Mouse (Mus musculus) stomach, embryonic 16.5 days (tissue): ENCODE results near the gene Cmtm7. TPM values are rescaled to one million over a fixed set of nuclear protein-coding genes. Genes with fewer than 3 reads are reported as not detected.

Experiments used
- ATAC-seq: fragments of 200-750 bp; cut with Nextera tagmentation; 2 replicates; pipeline ENCODE4 v1.8.0; 2017; ENCODE audit warnings: moderate number of reproducible peaks, moderate TSS enrichment; ENCODE audit not compliant: insufficient read depth, low FRiP score
- H3K27ac ChIP-seq: fragments of 300-500 bp; sonication (generic); 2 replicates; pipeline ENCODE4 v1.5.1; 2014; ENCODE audit warnings: low read length
- H3K27me3 ChIP-seq: fragments of 300-500 bp; sonication (generic); 2 replicates; pipeline ENCODE4 v1.6.1; 2014; ENCODE audit warnings: low read length, control low read depth, mixed read lengths; ENCODE audit not compliant: control insufficient read depth, insufficient read depth
- H3K36me3 ChIP-seq: fragments of 300-500 bp; sonication (generic); 2 replicates; pipeline ENCODE4 v1.6.1; 2014; ENCODE audit warnings: low read length; ENCODE audit not compliant: control insufficient read depth, insufficient read depth
- H3K4me1 ChIP-seq: fragments of 300-500 bp; sonication (generic); 2 replicates; pipeline ENCODE4 v1.6.1; 2014; ENCODE audit warnings: low read length, control low read depth, mixed read lengths; ENCODE audit not compliant: control insufficient read depth, insufficient read depth
- H3K4me2 ChIP-seq: fragments of 300-500 bp; sonication (generic); 2 replicates; pipeline ENCODE4 v1.6.1; 2014; ENCODE audit warnings: low read depth, low read length, mixed read lengths
- H3K4me3 ChIP-seq: fragments of 300-500 bp; sonication (generic); replicated peaks from 2 replicates; pipeline ENCODE4 v1.5.1; 2014; ENCODE audit warnings: mild to moderate bottlenecking, low read length
- H3K9ac ChIP-seq: fragments of 300-500 bp; sonication (generic); 2 replicates; pipeline ENCODE4 v1.6.1; 2014; ENCODE audit warnings: low read length
- H3K9me3 ChIP-seq: fragments of 300-500 bp; sonication (generic); replicated peaks from 2 replicates; pipeline ENCODE4 v1.6.1; 2016; ENCODE audit warnings: low read length, control low read depth; ENCODE audit not compliant: control insufficient read depth
- WGBS: fragments of 180-500 bp; shearing (Covaris S2); extraction: QIAGEN DNeasy Blood & Tissue Kit; methylation state at CpG from one replicate; pipeline ENCODE4 v1.1.7; 2014; 5-methylcytosine and 5-hydroxymethylcytosine counted together
- polyA plus RNA-seq: library from polyadenylated mRNA; unstranded; fragments of >200 nt; fragmentation: Nextera tagmentation; extraction: Ambion mirVana; gene quantifications from 2 replicates; pipeline ENCODE4 v1.2.1, GENCODE M21; 2015

Gene Cmtm7
- polyA plus RNA-seq, 1 experiment from 2014 or later: 87.2 TPM

DNA sequence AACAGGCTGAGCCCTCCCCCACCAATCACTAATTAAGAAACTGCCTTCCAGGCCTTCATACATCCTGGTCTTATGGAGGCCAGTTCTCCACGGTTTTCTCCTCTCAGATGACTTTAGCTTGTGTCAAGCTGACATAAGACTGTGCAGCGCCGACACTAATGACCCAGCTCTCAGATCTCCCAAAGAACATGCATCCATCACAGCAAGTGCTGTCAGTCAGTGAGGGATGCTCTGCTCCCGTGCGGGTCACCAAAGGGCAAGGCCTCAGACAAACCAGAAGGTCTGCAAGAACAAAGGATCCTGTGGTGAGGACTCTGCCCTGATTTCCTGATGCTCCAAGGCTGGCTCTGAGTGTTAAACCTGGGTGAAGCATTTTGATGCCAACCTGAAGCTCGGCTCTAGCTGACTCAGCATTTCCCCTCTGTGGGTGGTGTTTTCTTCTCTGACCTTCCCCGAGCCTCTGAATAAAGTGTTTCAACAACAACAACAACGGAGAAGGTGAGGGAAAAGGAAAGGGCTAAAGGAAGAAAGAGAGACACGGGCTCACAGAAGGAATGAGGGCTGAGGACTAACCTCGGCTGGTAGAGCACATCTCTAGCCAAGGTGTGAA is 17.9 kb upstream of the Cmtm7 start:
- Histone ChIP-seq H3K4me1 (peaks cover 4% of the 10 kb centered on the region), H3K9ac (no peak overlapping the region), H3K27ac (no peak overlapping the region), H3K27me3 (no peaks in the 10 kb centered on the region), H3K36me3 (no peaks in the 10 kb centered on the region), H3K4me3 (no peak overlapping the region), H3K9me3 (no peaks in the 10 kb centered on the region), H3K4me2 (no peak overlapping the region)
- ATAC-seq: no peak; the same call in 1 of the 2 replicates
- 46% methylated on average over 10 of the region's 10 CpGs for WGBS

DNA sequence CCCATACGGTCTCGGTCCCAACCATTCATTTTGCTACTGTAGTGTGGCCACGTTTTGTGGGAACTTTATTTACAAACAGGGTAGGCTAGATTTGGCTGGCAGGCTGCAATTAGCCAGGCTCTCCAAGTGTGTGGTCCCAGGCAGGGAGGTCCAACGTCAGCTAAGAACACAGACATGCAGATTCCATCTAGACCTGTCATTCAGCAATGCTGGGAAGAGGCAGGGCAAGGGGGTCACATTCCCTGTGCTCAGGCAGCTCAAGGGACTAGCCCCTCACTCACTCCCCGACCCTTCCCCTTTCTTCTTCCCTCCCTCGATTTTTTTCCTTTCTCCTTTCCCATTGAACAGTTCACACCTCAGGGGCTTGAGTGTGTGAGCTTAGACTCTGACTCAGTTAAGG is 17.2 kb upstream of the Cmtm7 start:
- 38% methylated on average over 6 of the region's 6 CpGs for WGBS
- no peaks in the 10 kb centered on the region for H3K36me3 ChIP-seq
- H3K9ac ChIP-seq: no peak overlapping the region; the same call in 1 of the 2 replicates
- H3K4me2 ChIP-seq: no peak overlapping the region
- no peaks in the 10 kb centered on the region for H3K9me3 ChIP-seq
- peaks cover 2% of the 10 kb centered on the region; the same call in 1 of the 2 replicates for H3K4me1 ChIP-seq
- ATAC-seq: no peak
- no peaks in the 10 kb centered on the region for H3K27me3 ChIP-seq
- H3K4me3 ChIP-seq: no peak overlapping the region
- H3K27ac ChIP-seq: no peak overlapping the region

DNA sequence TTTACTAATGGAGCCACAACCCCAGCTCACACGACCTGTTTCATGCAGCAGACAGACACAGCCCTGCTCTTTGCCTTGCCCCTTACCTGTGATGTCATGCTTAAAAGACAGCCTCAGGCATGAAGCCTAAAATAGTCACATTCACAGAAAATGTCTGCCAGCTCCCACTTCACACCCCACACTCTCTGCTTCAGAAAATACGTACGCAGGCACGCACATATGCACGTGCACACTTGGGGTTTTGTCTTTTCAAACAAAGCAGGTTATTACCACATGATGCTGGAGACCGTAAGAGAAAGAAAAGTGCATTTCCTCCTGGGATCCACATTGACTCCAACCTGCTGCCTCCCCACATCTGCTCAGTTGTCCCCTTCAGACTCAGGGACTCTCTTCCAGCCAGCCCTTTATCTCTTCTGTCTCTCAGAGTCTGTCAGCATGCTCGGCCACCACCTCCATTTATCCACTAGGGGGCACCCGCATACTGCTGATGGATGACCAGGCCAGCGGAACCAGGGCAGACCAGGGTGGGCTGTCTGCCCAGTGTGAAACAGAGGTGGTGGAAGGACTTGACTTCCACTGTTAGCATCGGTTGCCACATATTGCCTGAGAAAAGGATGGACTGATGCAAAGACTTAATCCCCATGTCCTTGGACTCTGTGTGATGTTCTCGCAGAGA is 15.8 kb upstream of the Cmtm7 start:
- Histone ChIP-seq H3K4me1 (peaks cover 2% of the 10 kb centered on the region; the same call in 1 of the 2 replicates), H3K4me2 (no peak overlapping the region), H3K9me3 (no peaks in the 10 kb centered on the region), H3K27me3 (no peaks in the 10 kb centered on the region), H3K27ac (no peak overlapping the region), H3K9ac (no peak overlapping the region), H3K36me3 (no peaks in the 10 kb centered on the region), H3K4me3 (no peak overlapping the region)
- ATAC-seq: peak; percentile 73
- 53% methylated on average over 11 of the region's 11 CpGs for WGBS

DNA sequence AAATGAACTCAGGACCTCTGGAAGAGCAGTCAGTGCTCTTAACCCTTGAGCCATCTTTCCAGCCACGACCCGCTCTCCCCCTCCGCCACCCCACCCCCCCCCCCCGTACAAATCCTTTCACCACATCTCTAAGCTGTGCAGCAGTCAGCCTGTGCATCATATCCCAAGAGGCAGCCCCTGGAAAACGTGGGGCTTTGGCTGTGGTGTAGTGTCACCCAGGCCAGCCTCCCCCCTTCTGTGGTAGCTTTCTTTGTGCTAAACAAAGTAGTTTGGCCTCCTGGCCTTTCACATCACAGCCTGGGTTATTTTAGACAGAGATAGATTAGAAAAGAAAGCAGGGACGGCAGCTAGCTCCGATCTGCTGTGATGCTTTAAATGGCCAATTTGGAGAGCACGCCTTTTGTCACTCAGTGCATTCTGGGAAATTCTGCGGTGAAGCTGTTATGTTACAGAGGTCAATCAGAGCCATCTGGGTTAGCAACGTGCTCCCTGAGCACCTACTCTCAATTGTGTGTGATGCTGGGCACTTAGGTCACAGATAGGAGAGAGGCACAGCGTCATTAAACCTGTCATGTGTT is 14.9 kb upstream of the Cmtm7 start:
- Histone ChIP-seq H3K4me3 (no peak overlapping the region), H3K9ac (no peak overlapping the region), H3K27me3 (no peaks in the 10 kb centered on the region), H3K9me3 (no peaks in the 10 kb centered on the region), H3K27ac (no peak overlapping the region), H3K4me2 (no peak overlapping the region), H3K4me1 (peaks cover 2% of the 10 kb centered on the region; the same call in 1 of the 2 replicates), H3K36me3 (no peaks in the 10 kb centered on the region)
- no peak for ATAC-seq
- WGBS: 43% methylated on average over 11 of the region's 11 CpGs

DNA sequence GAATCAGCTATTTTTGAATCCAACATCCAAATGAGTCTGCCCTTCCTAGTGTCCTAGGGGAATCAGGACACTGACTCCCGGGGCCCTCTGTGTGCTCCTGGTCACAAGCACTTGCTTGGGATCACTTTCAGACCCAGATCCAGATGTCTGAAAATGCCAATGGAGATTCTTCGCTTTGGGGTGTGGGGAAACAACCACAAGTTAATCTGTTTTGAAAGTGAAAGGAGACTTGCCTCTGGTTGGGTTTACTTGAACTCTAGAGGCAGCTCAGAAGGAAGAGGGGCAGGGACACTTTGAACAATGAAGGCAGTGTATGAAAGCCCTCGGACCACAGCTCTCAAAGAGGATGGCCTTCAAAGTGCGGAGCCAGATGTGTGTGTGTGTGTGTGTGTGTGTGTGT is 12.8 kb upstream of the Cmtm7 start:
- ATAC-seq: no peak
- no peaks in the 10 kb centered on the region; the same call in 1 of the 2 replicates for H3K4me1 ChIP-seq
- WGBS: 75% methylated on average over 4 of the region's 4 CpGs
- no peaks in the 10 kb centered on the region for H3K36me3 ChIP-seq
- H3K27me3 ChIP-seq: no peaks in the 10 kb centered on the region
- no peaks in the 10 kb centered on the region for H3K9me3 ChIP-seq
- H3K4me3 ChIP-seq: no peak overlapping the region
- no peak overlapping the region for H3K27ac ChIP-seq
- H3K4me2 ChIP-seq: no peak overlapping the region
- H3K9ac ChIP-seq: no peak overlapping the region

DNA sequence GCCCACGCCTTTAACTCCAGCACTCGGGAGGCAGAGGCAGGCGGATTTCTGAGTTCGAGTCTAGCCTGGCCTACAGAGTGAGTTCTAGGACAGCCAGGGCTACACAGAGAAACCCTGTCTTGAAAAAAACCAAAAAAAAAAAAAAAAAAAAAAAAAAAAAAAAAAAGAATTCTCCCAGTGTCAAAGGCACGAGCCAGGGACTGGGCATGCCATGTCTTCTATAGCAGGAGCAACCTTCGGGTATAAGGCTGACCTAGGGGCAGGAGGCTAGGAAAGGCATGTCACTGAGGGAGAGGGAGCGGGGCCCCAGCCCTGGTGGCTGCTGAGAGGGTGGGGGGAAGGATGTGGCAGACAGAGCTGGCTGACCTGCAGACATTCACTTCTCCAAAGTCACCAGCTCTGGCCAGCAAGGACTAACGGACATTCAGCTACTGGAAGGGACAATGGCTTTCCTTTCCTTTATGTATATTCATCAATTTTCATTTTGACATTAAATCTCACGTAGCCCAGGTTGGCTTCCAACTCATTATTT is 12.2 kb upstream of the Cmtm7 start:
- H3K9ac ChIP-seq: no peak overlapping the region
- no peak overlapping the region for H3K4me2 ChIP-seq
- no peak for ATAC-seq
- no peak overlapping the region for H3K4me3 ChIP-seq
- H3K36me3 ChIP-seq: no peaks in the 10 kb centered on the region
- no peaks in the 10 kb centered on the region; the same call in 1 of the 2 replicates for H3K4me1 ChIP-seq
- H3K9me3 ChIP-seq: no peaks in the 10 kb centered on the region
- no peak overlapping the region for H3K27ac ChIP-seq
- no peaks in the 10 kb centered on the region for H3K27me3 ChIP-seq
- 84% methylated on average over 9 of the region's 9 CpGs for WGBS

DNA sequence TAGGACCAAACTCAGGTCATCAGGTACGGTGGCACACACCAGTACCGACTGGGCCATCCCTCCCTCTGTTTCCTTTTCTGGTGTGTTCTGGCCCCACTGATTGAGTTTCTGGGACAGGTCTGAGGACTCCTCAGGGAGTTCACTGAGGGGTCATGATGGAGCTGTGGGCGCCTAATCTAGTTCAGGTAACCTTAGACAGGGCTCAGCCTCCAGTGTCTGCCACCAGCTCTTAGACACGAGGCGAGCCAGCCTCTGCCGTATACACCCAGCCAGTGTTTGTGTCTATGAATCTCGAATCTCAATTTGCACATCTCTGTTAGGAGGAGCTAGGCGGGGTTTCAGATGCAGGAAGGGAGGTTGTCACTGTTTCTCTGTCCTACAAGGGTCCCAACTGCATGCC is 8.3 kb upstream of the Cmtm7 start:
- no peak overlapping the region for H3K4me2 ChIP-seq
- no peak overlapping the region for H3K4me3 ChIP-seq
- no peak overlapping the region for H3K9ac ChIP-seq
- peaks cover 7% of the 10 kb centered on the region; the same call in 1 of the 2 replicates for H3K4me1 ChIP-seq
- no peaks in the 10 kb centered on the region for H3K27me3 ChIP-seq
- H3K9me3 ChIP-seq: no peaks in the 10 kb centered on the region; the same call in 1 of the 2 replicates
- no peak for ATAC-seq
- no peaks in the 10 kb centered on the region for H3K36me3 ChIP-seq
- 74% methylated on average over 8 of the region's 8 CpGs for WGBS
- no peak overlapping the region for H3K27ac ChIP-seq

DNA sequence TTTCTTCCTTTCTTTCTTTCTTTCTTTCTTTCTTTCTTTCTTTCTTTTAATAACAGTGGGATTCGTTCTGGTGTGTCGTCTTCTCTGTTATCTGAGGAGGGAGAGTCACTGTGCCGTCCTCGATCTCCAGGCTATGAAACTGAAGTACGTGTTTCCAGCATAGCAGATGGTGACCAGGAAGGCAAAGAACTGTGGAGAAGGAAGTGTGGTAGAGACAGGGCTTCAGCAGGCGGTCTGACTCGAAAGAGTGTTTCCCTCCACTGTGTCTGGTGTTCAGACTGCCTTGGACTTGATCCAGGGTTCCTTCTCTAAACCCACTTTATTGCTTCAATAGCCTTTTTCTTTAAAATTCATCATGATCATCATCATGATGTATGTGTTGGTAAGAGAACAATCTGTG is 7.9 kb upstream of the Cmtm7 start:
- Histone ChIP-seq H3K4me1 (peaks cover 7% of the 10 kb centered on the region; the same call in 1 of the 2 replicates), H3K27me3 (no peaks in the 10 kb centered on the region), H3K9me3 (no peaks in the 10 kb centered on the region; the same call in 1 of the 2 replicates), H3K36me3 (no peaks in the 10 kb centered on the region), H3K9ac (no peak overlapping the region), H3K27ac (no peak overlapping the region), H3K4me2 (no peak overlapping the region), H3K4me3 (no peak overlapping the region)
- no peak for ATAC-seq
- 63% methylated on average over 7 of the region's 7 CpGs for WGBS

DNA sequence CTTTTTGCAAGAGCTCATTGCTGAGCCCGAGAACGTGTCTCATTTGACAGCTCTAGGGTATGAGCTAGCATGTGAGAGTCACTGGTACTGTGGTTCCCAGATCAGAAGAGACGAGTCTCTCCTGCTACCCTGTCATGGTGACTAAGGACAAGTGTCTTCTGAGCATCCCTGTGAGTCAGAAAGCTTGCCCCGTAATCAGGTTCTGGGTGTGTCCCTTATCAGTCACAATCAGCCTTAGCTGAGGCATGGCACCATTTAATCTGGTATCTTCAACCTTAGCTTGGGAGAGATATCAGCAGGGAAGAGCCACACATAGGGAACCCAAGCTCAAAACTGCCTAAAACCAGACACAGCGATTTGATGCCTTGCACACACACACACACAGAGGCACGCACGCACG is 7.0 kb upstream of the Cmtm7 start:
- Histone ChIP-seq H3K9ac (no peak overlapping the region), H3K4me2 (no peak overlapping the region), H3K27me3 (no peaks in the 10 kb centered on the region), H3K4me3 (no peak overlapping the region), H3K9me3 (no peaks in the 10 kb centered on the region; the same call in 1 of the 2 replicates), H3K27ac (no peak overlapping the region), H3K36me3 (no peaks in the 10 kb centered on the region), H3K4me1 (peaks cover 7% of the 10 kb centered on the region; the same call in 1 of the 2 replicates)
- 81% methylated on average over 8 of the region's 8 CpGs for WGBS
- ATAC-seq: no peak
